Mouse (Mus musculus) ES-E14 (cell line): ENCODE data around the gene Plod3. TPM values are rescaled to one million over a fixed set of nuclear protein-coding genes. Genes with fewer than 3 reads are reported as not detected.

Source experiments
- DNase-seq: peaks from one replicate; pipeline ENCODE4 v3.0.0-alpha.2; 2013; ENCODE audit warnings: low read depth, low spot score
- H3K27ac ChIP-seq: 2 replicates; pipeline ENCODE4 v1.5.1; 2012; ENCODE audit warnings: low read depth, mild to moderate bottlenecking, low read length, moderate library complexity, mixed read lengths; ENCODE audit not compliant: poor library complexity, insufficient read depth, severe bottlenecking
- H3K36me3 ChIP-seq: 2 replicates; pipeline ENCODE4 v1.6.1; 2012; ENCODE audit warnings: mild to moderate bottlenecking, low read length, moderate library complexity, mixed read lengths; ENCODE audit not compliant: control insufficient read depth, poor library complexity, insufficient read depth, severe bottlenecking
- H3K4me1 ChIP-seq, 2 experiments: fragments of 150-350 bp in 1 of 2; sonication (generic) in 1 of 2; 2 replicates each; pipeline ENCODE4 v1.6.1; 2012; ENCODE audit warnings: low read length in 2 of 2, mild to moderate bottlenecking in 1 of 2, mixed read lengths in 1 of 2; ENCODE audit not compliant: control insufficient read depth in 2 of 2, insufficient read depth in 2 of 2, poor library complexity in 1 of 2
- H3K4me3 ChIP-seq, 2 experiments: fragments of 150-350 bp in 1 of 2; sonication (generic) in 1 of 2; 2 replicates each; pipeline ENCODE4 v1.5.1; 2012; ENCODE audit warnings: low read length in 2 of 2, low read depth in 1 of 2, mild to moderate bottlenecking in 1 of 2, mixed read lengths in 1 of 2; ENCODE audit not compliant: insufficient read depth in 1 of 2, poor library complexity in 1 of 2, severe bottlenecking in 1 of 2
- H3K9ac ChIP-seq: 2 replicates; pipeline ENCODE4 v1.6.1; 2012; ENCODE audit warnings: low read depth, mild to moderate bottlenecking, low read length, mixed read lengths; ENCODE audit not compliant: poor library complexity, insufficient read depth, severe bottlenecking
- H3K9me3 ChIP-seq: fragments of 150-350 bp; sonication (generic); 2 replicates; pipeline ENCODE4 v1.6.1; 2012; ENCODE audit warnings: low read depth, mild to moderate bottlenecking, low read length; ENCODE audit not compliant: control insufficient read depth, insufficient read depth
- CHD2 ChIP-seq: IDR thresholded peaks from 2 replicates; pipeline ENCODE4 v1.6.1; 2014; ENCODE audit warnings: mild to moderate bottlenecking, low read depth, low read length, inconsistent platforms
- HCFC1 ChIP-seq: IDR thresholded peaks from 2 replicates; pipeline ENCODE4 v1.6.1; 2012; ENCODE audit warnings: low read length, inconsistent platforms, borderline replicate concordance; ENCODE audit not compliant: insufficient read depth
- MAFK ChIP-seq: IDR thresholded peaks from 2 replicates; pipeline ENCODE4 v1.6.1; 2014; ENCODE audit warnings: mild to moderate bottlenecking, low read depth, low read length, inconsistent platforms; ENCODE audit not compliant: insufficient read depth
- ZC3H11A ChIP-seq: IDR thresholded peaks from 2 replicates; pipeline ENCODE4 v1.6.1; 2012; ENCODE audit warnings: low read depth, mild to moderate bottlenecking, inconsistent platforms, low read length, borderline replicate concordance
- ZNF384 ChIP-seq: IDR thresholded peaks from 2 replicates; pipeline ENCODE4 v1.6.1; 2012; ENCODE audit warnings: low read depth, low read length, inconsistent platforms
- in situ Hi-C, 2 experiments: fragments of 600-800 bp; cut with MboI; formaldehyde crosslinking; loops; one replicate each; pipeline ENCODE4 v1.15.1; 2025; ENCODE audit warnings: low sequenced_read_pairs in 2 of 2, inconsistent platforms in 1 of 2; ENCODE audit not compliant: unreplicated experiment in 2 of 2
- total RNA-seq: library from RNA; depleted of rRNA; stranded (reverse); fragments of 300-350 nt; gene quantifications from 2 replicates; pipeline ENCODE4 v1.2.3, GENCODE M21; 2012

Plod3 gene
- total RNA-seq, 1 experiment: 155 TPM

DNA sequence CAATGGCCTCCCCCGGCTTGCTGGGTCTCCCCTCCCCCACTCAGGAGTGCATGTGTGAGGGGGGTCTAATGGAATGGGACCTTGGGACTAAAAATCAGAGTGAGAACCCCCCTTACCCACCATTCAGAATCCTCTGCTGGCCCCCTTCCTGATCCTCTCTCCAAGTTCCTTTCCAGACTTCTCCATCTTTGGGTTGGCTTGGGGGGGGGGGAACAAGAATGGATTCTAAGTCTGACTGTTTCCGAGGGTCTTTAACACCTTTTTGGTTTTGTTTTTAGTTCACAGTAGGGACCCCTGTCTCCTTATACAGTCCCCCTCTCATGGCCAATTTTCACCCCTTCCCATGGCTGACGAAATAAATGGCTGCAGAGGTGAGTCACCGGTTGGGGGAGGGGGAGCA, 39.3 kb downstream of the Plod3 start, which contains the start of gene Vgf:
Gene Vgf (plus strand): TSS at position 301 of the 400 bp plus-strand sequence.
- Histone ChIP-seq H3K4me1 (peaks cover 2 to 17% of the 10 kb centered on the region in 2 experiments; a peak in 1 of 4 replicates), H3K9me3 (no peaks in the 10 kb centered on the region), H3K36me3 (no peaks in the 10 kb centered on the region), H3K9ac (no peak within 1 kb of the TSS), H3K4me3 (peak within 1 kb of the TSS; percentile 6 to 43; a peak in 3 of 4 replicates), H3K27ac (no peak within 1 kb of the TSS)
- in situ Hi-C loops: no loop called here
- no peak for DNase-seq
- TF ChIP-seq CHD2 (no peak), HCFC1 (no peak), MAFK (no peak), ZC3H11A (no peak), ZNF384 (no peak)

GRCm38 (mm10) chr5:137028561-137029272, 41.9 kb downstream of the Plod3 start:
- H3K27ac ChIP-seq: no peak overlapping the region
- no peak overlapping the region for H3K9ac ChIP-seq
- in situ Hi-C loops: no loop called here

DNA sequence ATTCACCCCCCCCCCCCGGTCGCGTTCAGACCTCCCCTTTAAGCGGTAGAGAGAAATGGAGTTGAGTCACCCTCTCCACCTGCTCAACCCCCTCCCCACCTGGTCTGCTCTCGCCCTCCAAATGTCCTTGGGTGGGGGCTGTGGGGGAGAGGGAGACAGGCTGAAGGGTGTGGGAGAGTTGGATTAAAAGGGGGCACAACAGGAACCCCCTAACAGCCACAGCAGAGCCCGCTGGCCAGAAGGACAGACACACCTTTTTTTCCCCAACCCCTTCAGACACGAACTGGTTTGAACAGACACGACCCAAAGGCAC, 42.4 kb downstream of the Plod3 start:
- in situ Hi-C loops: no loop called here
- Histone ChIP-seq H3K9me3 (no peaks in the 10 kb centered on the region), H3K9ac (peak overlapping the region; percentile 47), H3K27ac (no peak overlapping the region), H3K4me1 (peaks cover 2 to 21% of the 10 kb centered on the region in 2 experiments; a peak in 1 of 4 replicates), H3K36me3 (no peaks in the 10 kb centered on the region), H3K4me3 (peak overlapping the region; percentile 59 to 77)
- TF ChIP-seq MAFK (no peak), HCFC1 (no peak), CHD2 (no peak), ZNF384 (no peak), ZC3H11A (no peak)
- DNase-seq: no peak

More at GRCm38 (mm10) chr5:137028561-137029272, 41.9 kb downstream of the Plod3 start:
- TF ChIP-seq HCFC1 (no peak), ZC3H11A (no peak), MAFK (no peak), ZNF384 (no peak), CHD2 (no peak)
- Histone ChIP-seq H3K4me1 (peaks cover 2 to 19% of the 10 kb centered on the region in 2 experiments; a peak in 1 of 4 replicates), H3K9me3 (no peaks in the 10 kb centered on the region), H3K4me3 (peak overlapping the region; percentile 59 to 77), H3K36me3 (no peaks in the 10 kb centered on the region)
- no peak for DNase-seq

GRCm38 (mm10) chr5:137029643-137030415, 43.0 kb downstream of the Plod3 start:
- Histone ChIP-seq H3K36me3 (no peaks in the 10 kb centered on the region), H3K27ac (no peak overlapping the region), H3K4me1 (peaks cover 2 to 23% of the 10 kb centered on the region in 2 experiments; a peak in 1 of 4 replicates), H3K9ac (peak overlapping the region; percentile 47), H3K9me3 (no peaks in the 10 kb centered on the region), H3K4me3 (peak overlapping the region; percentile 59 to 77)
- in situ Hi-C loops: no loop called here
- DNase-seq: peak; percentile 96
- TF ChIP-seq HCFC1 (no peak), MAFK (peak; percentile 16; the same call in 1 of the 2 replicates)
